Mouse (Mus musculus): ENCODE data around the gene Krtap28-13.

GRCm38 (mm10) chr1:83059278-83059677 lies 1.5 kb upstream of the Krtap28-13 start, which contains the start of gene A030005K14Rik:
- TF ChIP-seq POLR2A (IDR thresholded peaks at IDR 0.05; ENCODE audit: insufficient read depth, low read depth, low read length) (no peak), CTCF (IDR thresholded peaks at IDR 0.05) (no peak)

Data from heart, adult 2 months (tissue).